Mouse (Mus musculus): Measurements from ENCODE around the gene Pgap3. TPM values are rescaled to one million over a fixed set of nuclear protein-coding genes. Genes with fewer than 3 reads are reported as not detected.

Gene Pgap3
- polyA plus RNA-seq, 1 experiment from 2014 or later: 6.1 TPM

DNA sequence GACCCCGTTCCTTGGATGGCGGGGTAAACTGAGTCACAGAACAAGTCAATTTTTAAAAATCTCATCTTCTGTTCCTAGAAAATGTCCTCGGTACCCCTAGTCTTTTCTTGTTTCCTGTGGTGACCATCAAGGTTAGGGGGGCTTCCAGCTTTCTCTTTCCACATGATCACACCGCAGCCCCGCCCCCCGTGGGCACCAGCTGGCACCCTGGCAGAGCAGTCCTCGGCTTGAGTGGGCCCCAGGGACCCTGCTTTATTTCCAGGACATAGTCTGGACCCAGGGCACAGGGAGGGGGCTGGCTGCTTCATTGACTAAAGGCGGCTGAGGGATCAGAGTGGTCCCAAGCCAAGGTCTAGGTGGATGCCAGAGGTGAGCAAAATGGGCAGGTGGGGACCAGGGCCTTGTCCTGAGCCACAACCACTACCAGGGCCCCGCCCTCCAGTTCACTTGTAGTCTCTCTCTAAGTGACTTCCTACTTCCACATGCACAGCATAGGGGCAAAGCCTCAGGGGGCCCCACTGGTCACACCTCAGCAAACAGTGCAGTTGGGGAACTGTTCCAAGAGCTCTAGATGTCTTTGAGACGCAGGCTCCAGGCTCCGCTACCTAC is 60.5 kb downstream of the Pgap3 start:
- Histone ChIP-seq H3K4me1 (ENCODE audit: control insufficient read depth, insufficient read depth, low read length) (peaks cover 21% of the 10 kb centered on the region), H3K9ac (ENCODE audit: low read length) (peak overlapping the region; percentile 84; the same call in 1 of the 2 replicates), H3K9me3 (replicated peaks; ENCODE audit: control insufficient read depth, low read length) (no peaks in the 10 kb centered on the region), H3K4me3 (ENCODE audit: low read depth, low read length) (peak overlapping the region; percentile 46; the same call in 1 of the 2 replicates), H3K27me3 (replicated peaks; ENCODE audit: control insufficient read depth, insufficient read depth, low read length) (peaks cover 35% of the 10 kb centered on the region), H3K27ac (ENCODE audit: low read depth, low read length) (peak overlapping the region; percentile 99), H3K4me2 (ENCODE audit: low read length) (peak overlapping the region; percentile 95), H3K36me3 (ENCODE audit: control insufficient read depth, insufficient read depth, low read length) (no peaks in the 10 kb centered on the region)
- no peak for ATAC-seq
- DNase-seq (ENCODE audit: low spot score): peak; percentile 48
- 6% methylated on average over 11 of the region's 11 CpGs for WGBS

DNA sequence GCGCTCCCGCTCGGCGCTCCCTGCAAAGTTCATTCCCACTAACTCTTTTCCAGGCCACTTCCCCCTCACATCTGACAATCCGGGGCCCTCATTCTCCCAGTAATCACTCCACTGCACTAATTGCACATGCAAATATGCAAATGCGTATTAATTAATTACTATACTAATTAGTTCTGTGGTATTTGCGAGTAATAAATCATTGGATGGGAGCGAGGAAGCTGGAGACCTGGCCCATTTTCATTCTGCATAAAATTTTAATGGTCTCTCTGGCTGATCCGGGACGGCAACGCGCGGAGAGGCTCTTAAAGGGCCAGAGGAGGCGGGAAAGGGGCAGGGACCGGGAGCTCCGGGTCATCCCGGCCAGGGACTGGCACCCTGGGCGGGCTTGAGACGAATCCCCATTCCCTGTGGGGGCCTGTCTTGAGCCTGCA is 61.2 kb downstream of the Pgap3 start:
- peaks cover 27% of the 10 kb centered on the region for H3K4me1 ChIP-seq (ENCODE audit: control insufficient read depth, insufficient read depth, low read length)
- ATAC-seq (peak; percentile 49), DNase-seq (ENCODE audit: low spot score) (peak; percentile 91)
- peak overlapping the region; percentile 95 for H3K4me2 ChIP-seq (ENCODE audit: low read length)
- peak overlapping the region; percentile 99 for H3K27ac ChIP-seq (ENCODE audit: low read depth, low read length)
- no peaks in the 10 kb centered on the region for H3K36me3 ChIP-seq (ENCODE audit: control insufficient read depth, insufficient read depth, low read length)
- H3K9ac ChIP-seq (ENCODE audit: low read length): peak overlapping the region; percentile 84
- H3K27me3 ChIP-seq (replicated peaks; ENCODE audit: control insufficient read depth, insufficient read depth, low read length): peaks cover 40% of the 10 kb centered on the region
- no peaks in the 10 kb centered on the region for H3K9me3 ChIP-seq (replicated peaks; ENCODE audit: control insufficient read depth, low read length)
- under 1% methylated on average over 19 of the region's 19 CpGs for WGBS
- H3K4me3 ChIP-seq (ENCODE audit: low read depth, low read length): peak overlapping the region; percentile 46

Other genes starting within 250 kb of the Pgap3 start
- gene Med1, start 207.2 kb downstream of the Pgap3 start, polyA plus RNA-seq (2014; fragmentation: Nextera tagmentation; extraction: Ambion mirVana): 54.5 and 60.6 TPM in 2 replicates
- gene Cdk12, start 197.4 kb downstream of the Pgap3 start, polyA plus RNA-seq (2014; fragmentation: Nextera tagmentation; extraction: Ambion mirVana): 10.0 and 10.2 TPM in 2 replicates
- 64.1 and 90.9 TPM in 2 replicates for gene Neurod2, start 70.8 kb downstream of the Pgap3 start, polyA plus RNA-seq (2014; fragmentation: Nextera tagmentation; extraction: Ambion mirVana)
- gene Ppp1r1b, start 52.1 kb downstream of the Pgap3 start, polyA plus RNA-seq (2014; fragmentation: Nextera tagmentation; extraction: Ambion mirVana): 33.1 and 42.2 TPM in 2 replicates
- gene Stard3, start 42.1 kb downstream of the Pgap3 start, polyA plus RNA-seq (2014; fragmentation: Nextera tagmentation; extraction: Ambion mirVana): 43.8 and 46.6 TPM in 2 replicates
- 0.23 TPM in 1 of 2 replicates, not detected in the other for gene Tcap, start 16.7 kb downstream of the Pgap3 start, polyA plus RNA-seq (2014; fragmentation: Nextera tagmentation; extraction: Ambion mirVana)
- 0.32 and 0.36 TPM in 2 replicates for gene Pnmt, start 14.0 kb downstream of the Pgap3 start, polyA plus RNA-seq (2014; fragmentation: Nextera tagmentation; extraction: Ambion mirVana)
- gene Erbb2, start 12.0 kb upstream of the Pgap3 start, polyA plus RNA-seq (2014; fragmentation: Nextera tagmentation; extraction: Ambion mirVana): 5.6 and 5.9 TPM in 2 replicates
- gene Mien1, start 38.5 kb upstream of the Pgap3 start, polyA plus RNA-seq (2014; fragmentation: Nextera tagmentation; extraction: Ambion mirVana): 279 and 290 TPM in 2 replicates
- 0.38 and 0.41 TPM in 2 replicates for gene Grb7, start 45.9 kb upstream of the Pgap3 start, polyA plus RNA-seq (2014; fragmentation: Nextera tagmentation; extraction: Ambion mirVana)
- gene Ikzf3, start 145.5 kb upstream of the Pgap3 start, polyA plus RNA-seq (2014; fragmentation: Nextera tagmentation; extraction: Ambion mirVana): not detected in 2 replicates
- gene Zpbp2, start 150.6 kb upstream of the Pgap3 start, polyA plus RNA-seq (2014; fragmentation: Nextera tagmentation; extraction: Ambion mirVana): not detected in 2 replicates
- 24.7 and 24.8 TPM in 2 replicates for gene Ormdl3, start 186.9 kb upstream of the Pgap3 start, polyA plus RNA-seq (2014; fragmentation: Nextera tagmentation; extraction: Ambion mirVana)
- not detected in 2 replicates for gene Lrrc3c, start 197.8 kb upstream of the Pgap3 start, polyA plus RNA-seq (2014; fragmentation: Nextera tagmentation; extraction: Ambion mirVana)
- 0.88 and 1.3 TPM in 2 replicates for gene Gm12355, start 225.2 kb upstream of the Pgap3 start, polyA plus RNA-seq (2014; fragmentation: Nextera tagmentation; extraction: Ambion mirVana)
- not detected in 2 replicates for gene Gsdma3, start 225.9 kb upstream of the Pgap3 start, polyA plus RNA-seq (2014; fragmentation: Nextera tagmentation; extraction: Ambion mirVana)
- not detected in 2 replicates for gene Gsdma2, start 246.3 kb upstream of the Pgap3 start, polyA plus RNA-seq (2014; fragmentation: Nextera tagmentation; extraction: Ambion mirVana)

Measured in forebrain, embryonic 14.5 days (tissue).